In genomic region chr5:65703261-65703660, GRCm38 (mm10) we compare ENCODE assay signal across 17 mouse cellular contexts.
"Had no signal": no experiment of that assay in that cellular context is flagged by ENCODE, and none has a peak within 500 bp of the region (broad histone marks: within the 10 kb centered on the region; RNA-seq: fewer than 3 reads in every experiment).

No protein-coding gene starts in this region.

- DNase-seq: kidney, adult 2 months; kidney, postnatal 25 days; layer of hippocampus, postnatal 36 days; liver, embryonic 13.5 days; lung, embryonic 14.5 days; midbrain, embryonic 14.5 days; right cerebral cortex, adult 18-20 months; right cerebral cortex, postnatal 25 days; spleen, adult 18-20 months; thymus, postnatal 25 days had no signal

- ATAC-seq: lung, postnatal 0 days had no signal

- H3K36me3 ChIP-seq: liver, embryonic 13.5 days; neural tube, embryonic 12.5 days; neural tube, embryonic 15.5 days; stomach, embryonic 15.5 days had no signal

- H3K27ac ChIP-seq: kidney, postnatal 0 days; left cerebral cortex, adult 2 months; liver, embryonic 13.5 days; macrophage; neural tube, embryonic 12.5 days; neural tube, embryonic 15.5 days; stomach, embryonic 15.5 days had no signal

- H3K27me3 ChIP-seq: liver, embryonic 13.5 days; neural tube, embryonic 12.5 days; neural tube, embryonic 15.5 days; stomach, embryonic 15.5 days had no signal

- H3K9me3 ChIP-seq: liver, embryonic 13.5 days; neural tube, embryonic 12.5 days; neural tube, embryonic 15.5 days; stomach, embryonic 15.5 days had no signal

- H3K9ac ChIP-seq: liver, embryonic 13.5 days; lung, embryonic 14.5 days; neural tube, embryonic 12.5 days; neural tube, embryonic 15.5 days; stomach, embryonic 15.5 days had no signal

- H3K4me3 ChIP-seq: left cerebral cortex, adult 2 months; liver, embryonic 13.5 days; neural tube, embryonic 12.5 days; neural tube, embryonic 15.5 days; stomach, embryonic 15.5 days had no signal
